Mouse (Mus musculus) ES-Bruce4 (cell line): Measurements from ENCODE around the gene Fam114a1.

Source experiments
- CTCF ChIP-seq: IDR thresholded peaks from one replicate; pipeline ENCODE4 v1.8.1; 2011; ENCODE audit warnings: low read depth, low read length
- POLR2A ChIP-seq: IDR thresholded peaks from one replicate; pipeline ENCODE4 v1.8.1; 2011; ENCODE audit warnings: low read length; ENCODE audit not compliant: insufficient read depth

- TF ChIP-seq CTCF = no peak
- TF ChIP-seq POLR2A = no peak
Observed at GRCm38 (mm10) chr5:65089707-65090106, 119.8 kb downstream of the Fam114a1 start.
